Mouse (Mus musculus) kidney, embryonic 15.5 days (tissue): ENCODE results near the gene Il27ra. TPM values are rescaled to one million over a fixed set of nuclear protein-coding genes. Genes with fewer than 3 reads are reported as not detected.
"Not testable (repeated sequence)": the region's sequence is repeated elsewhere in the genome, so short reads cannot be mapped to it uniquely, and the experiment has no call there.

Experiments
- ATAC-seq: fragments of 200-750 bp; cut with Nextera tagmentation; replicated peaks from 2 replicates; pipeline ENCODE4 v1.8.0; 2017; ENCODE audit warnings: moderate TSS enrichment; ENCODE audit not compliant: low FRiP score
- H3K27ac ChIP-seq: fragments of 300-500 bp; sonication (generic); 2 replicates; pipeline ENCODE4 v1.5.1; 2015; ENCODE audit warnings: mild to moderate bottlenecking, inconsistent platforms
- H3K27me3 ChIP-seq: fragments of 300-500 bp; sonication (generic); 2 replicates; pipeline ENCODE4 v1.6.1; 2015; ENCODE audit warnings: inconsistent platforms
- H3K36me3 ChIP-seq: fragments of 300-500 bp; sonication (generic); 2 replicates; pipeline ENCODE4 v1.6.1; 2015; ENCODE audit warnings: inconsistent platforms
- H3K4me1 ChIP-seq: fragments of 300-500 bp; sonication (generic); 2 replicates; pipeline ENCODE4 v1.6.1; 2015; ENCODE audit warnings: inconsistent platforms
- H3K4me2 ChIP-seq: fragments of 300-500 bp; sonication (generic); 2 replicates; pipeline ENCODE4 v1.6.1; 2015; ENCODE audit warnings: moderate library complexity, mild to moderate bottlenecking, inconsistent platforms
- H3K4me3 ChIP-seq: fragments of 300-500 bp; sonication (generic); replicated peaks from 2 replicates; pipeline ENCODE4 v1.5.1; 2015; ENCODE audit warnings: mild to moderate bottlenecking, inconsistent platforms
- H3K9ac ChIP-seq: fragments of 300-500 bp; sonication (generic); 2 replicates; pipeline ENCODE4 v1.6.1; 2015; ENCODE audit warnings: mild to moderate bottlenecking, inconsistent platforms
- H3K9me3 ChIP-seq: fragments of 300-500 bp; sonication (generic); replicated peaks from 2 replicates; pipeline ENCODE4 v1.6.1; 2016; ENCODE audit warnings: inconsistent platforms
- WGBS: fragments of 180-500 bp; shearing (Covaris S2); methylation state at CpG from one replicate; pipeline ENCODE4 v1.1.7; 2015; ENCODE audit warnings: mixed read lengths; 5-methylcytosine and 5-hydroxymethylcytosine counted together
- polyA plus RNA-seq: library from polyadenylated mRNA; unstranded; fragments of >200 nt; fragmentation: Nextera tagmentation; extraction: Ambion mirVana; gene quantifications from 2 replicates; pipeline ENCODE4 v1.2.1, GENCODE M21; 2015

Il27ra gene
- polyA plus RNA-seq, 1 experiment from 2014 or later, result 3.2 TPM

DNA sequence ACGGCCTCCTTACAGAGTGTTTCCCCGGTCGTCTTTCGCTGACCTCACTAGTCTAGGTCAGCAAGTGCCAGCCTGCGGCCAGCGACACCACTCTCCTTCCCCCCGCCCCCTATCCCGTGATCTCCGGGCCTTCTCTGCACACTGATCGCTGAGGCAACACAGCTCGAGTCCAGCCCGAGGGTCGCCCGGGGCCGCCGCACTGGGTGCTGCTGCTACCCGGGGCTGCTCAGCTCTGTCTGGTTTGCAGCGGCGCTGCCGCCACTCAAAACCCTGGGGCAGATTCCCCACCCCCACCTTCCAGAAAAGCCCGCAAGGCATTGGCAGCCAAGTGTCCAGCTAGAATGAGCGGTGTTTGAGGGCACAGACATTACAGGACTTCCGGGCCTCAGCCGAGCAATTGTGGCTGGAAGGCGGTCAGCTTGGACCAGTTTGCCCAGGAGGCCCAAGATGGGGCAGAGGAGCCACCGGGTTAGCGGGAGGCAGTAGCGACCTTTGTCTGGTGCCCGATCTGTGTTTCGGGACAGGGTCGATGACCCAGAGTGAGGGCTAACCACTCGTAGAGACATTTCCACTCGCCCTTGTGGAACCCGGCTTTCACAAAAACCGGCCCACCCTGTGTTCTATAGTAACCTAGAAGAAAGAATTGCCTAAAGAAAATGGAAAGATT, 29.8 kb downstream of the Il27ra start:
- WGBS, result 6% methylated on average over 35 of the region's 35 CpGs
- H3K27ac ChIP-seq, result peak overlapping the region; percentile 15; the same call in 1 of the 2 replicates
- ATAC-seq, result peak; percentile 44; the same call in 1 of the 2 replicates

DNA sequence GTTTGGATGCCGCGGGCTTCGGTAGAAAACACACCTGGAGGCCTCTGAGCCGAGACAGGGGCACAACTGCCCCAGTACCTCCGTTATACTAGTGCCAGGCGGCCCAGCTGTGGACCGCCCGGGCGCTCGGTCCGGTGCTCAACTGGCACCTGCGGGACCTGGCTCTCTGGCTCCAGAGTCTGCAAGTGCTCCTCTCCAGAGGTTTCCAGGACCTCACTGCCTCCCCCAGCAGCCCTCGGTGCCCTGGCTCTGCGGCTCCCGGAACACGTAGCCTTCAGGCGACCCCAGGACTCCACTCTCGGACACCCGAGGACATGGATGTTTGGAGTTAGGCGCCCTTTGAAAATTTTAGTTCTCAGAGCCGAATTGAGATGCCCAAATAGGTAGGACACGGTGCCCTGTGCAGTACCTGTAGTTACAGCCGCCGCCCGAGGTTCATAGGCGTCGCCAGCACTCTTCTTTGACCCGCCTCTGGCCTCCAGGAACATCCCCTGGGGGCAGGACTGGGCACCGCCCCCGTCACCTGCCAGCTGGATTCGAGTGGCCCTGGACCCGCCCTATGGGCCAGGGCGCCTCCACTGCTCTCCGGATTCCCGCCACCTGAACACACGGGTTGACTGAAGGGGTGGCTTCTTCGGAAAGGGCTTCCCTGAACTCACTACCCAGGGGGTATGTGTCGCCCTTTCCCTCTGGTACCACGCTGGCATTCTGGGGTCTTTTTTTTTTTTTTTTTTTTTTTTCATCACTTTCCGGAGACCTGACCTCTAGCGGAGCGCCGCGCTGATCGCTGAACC, 30.5 kb downstream of the Il27ra start, which contains the start of gene 2210011C24Rik:
2210011C24Rik (minus strand) TSS at position 467 of the 794 bp plus-strand sequence.
- H3K4me3 ChIP-seq, result peak within 1 kb of the TSS; percentile 54
- peak within 1 kb of the TSS; percentile 15; the same call in 1 of the 2 replicates for H3K27ac ChIP-seq
- ATAC-seq, result peak; percentile 44
- peaks cover 32% of the 10 kb centered on the region for H3K4me1 ChIP-seq
- H3K4me2 ChIP-seq, result peak within 1 kb of the TSS; percentile 95
- no peaks in the 10 kb centered on the region for H3K9me3 ChIP-seq
- H3K27me3 ChIP-seq, result peaks cover 36% of the 10 kb centered on the region
- H3K36me3 ChIP-seq, result no peaks in the 10 kb centered on the region
- under 1% methylated on average over 45 of the region's 45 CpGs for WGBS
- peak within 1 kb of the TSS; percentile 51 for H3K9ac ChIP-seq

More for the DNA sequence above, 29.8 kb downstream of the Il27ra start:
- Histone ChIP-seq H3K9me3 (no peaks in the 10 kb centered on the region), H3K4me2 (peak overlapping the region; percentile 95), H3K27me3 (peaks cover 36% of the 10 kb centered on the region), H3K4me1 (peaks cover 32% of the 10 kb centered on the region), H3K36me3 (no peaks in the 10 kb centered on the region), H3K4me3 (peak overlapping the region; percentile 54), H3K9ac (peak overlapping the region; percentile 31; the same call in 1 of the 2 replicates)

- Histone ChIP-seq H3K27me3 (peaks cover 36% of the 10 kb centered on the region), H3K36me3 (no peaks in the 10 kb centered on the region), H3K4me2 (peak overlapping the region; percentile 95), H3K9me3 (no peaks in the 10 kb centered on the region), H3K4me1 (peaks cover 32% of the 10 kb centered on the region), H3K9ac (peak overlapping the region; percentile 51; the same call in 1 of the 2 replicates), H3K4me3 (peak overlapping the region; percentile 54), H3K27ac (no peak overlapping the region)
- 1% methylated on average over 83 of the region's 83 CpGs for WGBS
- peak; percentile 41; the same call in 1 of the 2 replicates for ATAC-seq
These were observed 31.5 kb downstream of the Il27ra start for GRCm38 (mm10) chr8:84010625-84011611.

- Histone ChIP-seq H3K4me2 (peak overlapping the region; percentile 95), H3K27me3 (peaks cover 36% of the 10 kb centered on the region), H3K4me3 (no peak overlapping the region), H3K9ac (no peak overlapping the region), H3K9me3 (no peaks in the 10 kb centered on the region), H3K4me1 (peaks cover 35% of the 10 kb centered on the region), H3K27ac (no peak overlapping the region), H3K36me3 (no peaks in the 10 kb centered on the region)
- peak; percentile 7 for ATAC-seq
- WGBS, result 1% methylated on average over 11 of the region's 11 CpGs
These were observed 32.5 kb downstream of the Il27ra start for GRCm38 (mm10) chr8:84009876-84010275.

DNA sequence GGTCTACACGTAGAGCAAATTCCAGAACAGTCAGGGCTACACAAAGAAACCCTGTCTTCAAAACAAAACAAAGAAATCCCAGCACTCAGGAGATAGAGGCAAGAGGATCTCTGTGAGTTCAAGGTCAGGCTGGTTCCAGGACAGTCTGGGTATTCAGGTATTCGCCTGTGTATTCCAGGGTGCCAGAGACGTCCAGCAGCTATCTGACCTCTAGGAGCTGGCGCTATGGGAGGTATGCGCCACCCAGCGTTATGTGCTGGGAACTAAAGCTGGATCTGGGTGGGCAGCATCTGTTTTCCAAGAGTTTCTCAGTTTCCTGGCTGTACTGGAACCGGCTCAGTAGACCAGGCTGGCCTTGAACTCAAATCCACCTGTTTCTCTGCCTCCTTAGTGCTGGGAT, 34.0 kb downstream of the Il27ra start:
- Histone ChIP-seq H3K4me1 (peaks cover 47% of the 10 kb centered on the region), H3K9ac (no peak overlapping the region), H3K4me3 (no peak overlapping the region), H3K27ac (no peak overlapping the region), H3K4me2 (no peak overlapping the region), H3K27me3 (peaks cover 34% of the 10 kb centered on the region), H3K9me3 (no peaks in the 10 kb centered on the region), H3K36me3 (no peaks in the 10 kb centered on the region)
- 32% methylated on average over 7 of the region's 7 CpGs for WGBS
- ATAC-seq, result no peak

- Histone ChIP-seq H3K27me3 (peaks cover 11% of the 10 kb centered on the region), H3K36me3 (peaks cover 20% of the 10 kb centered on the region), H3K27ac (peak overlapping the region; percentile 88; the same call in 1 of the 2 replicates), H3K4me1 (peaks cover 41% of the 10 kb centered on the region)
- H3K4me3 ChIP-seq, ATAC-seq, H3K4me2 ChIP-seq, H3K9ac ChIP-seq, H3K9me3 ChIP-seq: not testable (repeated sequence)
- WGBS, result 90% methylated on average over 7 of the region's 7 CpGs
These were observed 36.9 kb downstream of the Il27ra start for GRCm38 (mm10) chr8:84005502-84005901.

DNA sequence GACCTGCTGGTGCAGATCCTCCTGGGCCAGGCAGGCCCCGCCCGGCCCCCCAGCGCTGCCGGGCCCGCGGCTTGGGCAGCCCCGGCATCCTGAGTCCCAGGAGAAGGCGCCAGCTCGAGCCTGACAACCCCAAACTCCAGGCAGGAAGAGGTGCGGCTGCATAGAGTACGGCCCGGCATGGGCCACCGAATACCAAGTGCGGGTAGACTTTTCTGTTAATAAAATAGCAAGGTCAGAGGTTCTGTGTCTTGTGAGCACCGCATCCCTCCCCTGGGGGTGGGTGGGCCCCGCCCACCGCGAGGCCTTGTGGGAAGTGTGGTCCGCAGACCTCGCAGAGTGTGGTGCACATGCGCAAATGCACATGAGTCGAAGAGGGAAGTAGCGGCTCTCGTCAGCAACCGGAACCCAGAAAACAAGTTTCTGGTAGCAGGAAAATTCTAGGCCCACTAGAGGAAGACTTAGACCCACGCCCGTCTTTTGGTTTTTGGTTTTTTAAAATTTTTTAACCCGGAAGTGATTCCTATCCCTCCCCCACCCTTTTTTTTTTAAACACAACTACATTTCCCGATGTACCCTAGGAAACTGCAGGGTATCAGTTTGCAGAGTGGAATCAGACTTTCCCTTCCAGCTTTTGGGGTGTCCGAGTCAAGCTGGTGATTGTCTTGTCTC, 37.7 kb downstream of the Il27ra start:
- peak; percentile 79 for ATAC-seq
- H3K4me3 ChIP-seq, result peak overlapping the region; percentile 59
- under 1% methylated on average over 30 of the region's 30 CpGs for WGBS

GRCm38 (mm10) chr8:84003612-84004246, 38.7 kb downstream of the Il27ra start:
- ATAC-seq, result no peak
- Histone ChIP-seq H3K27ac (peak overlapping the region; percentile 88), H3K4me1 (peaks cover 46% of the 10 kb centered on the region), H3K9me3 (no peaks in the 10 kb centered on the region), H3K4me2 (peak overlapping the region; percentile 93), H3K27me3 (peaks cover 6% of the 10 kb centered on the region; the same call in 1 of the 2 replicates), H3K9ac (peak overlapping the region; percentile 63), H3K36me3 (peaks cover 36% of the 10 kb centered on the region), H3K4me3 (peak overlapping the region; percentile 59)
- WGBS, result 67% methylated on average over 6 of the region's 6 CpGs

More for the DNA sequence above, 37.7 kb downstream of the Il27ra start:
- Histone ChIP-seq H3K36me3 (peaks cover 29% of the 10 kb centered on the region), H3K9ac (peak overlapping the region; percentile 63), H3K9me3 (no peaks in the 10 kb centered on the region), H3K27me3 (peaks cover 6% of the 10 kb centered on the region; the same call in 1 of the 2 replicates), H3K4me1 (peaks cover 38% of the 10 kb centered on the region), H3K27ac (peak overlapping the region; percentile 88), H3K4me2 (peak overlapping the region; percentile 93)

- no peaks in the 10 kb centered on the region for H3K9me3 ChIP-seq
- H3K27ac ChIP-seq, result no peak overlapping the region
- whole genome bisulfite sequencing, result 60% methylated on average over 12 of the region's 12 CpGs
- no peak overlapping the region for H3K4me2 ChIP-seq
- no peak overlapping the region for H3K9ac ChIP-seq
- H3K4me1 ChIP-seq, result peaks cover 47% of the 10 kb centered on the region
- peaks cover 6% of the 10 kb centered on the region; the same call in 1 of the 2 replicates for H3K27me3 ChIP-seq
- no peak overlapping the region for H3K4me3 ChIP-seq
- peaks cover 36% of the 10 kb centered on the region for H3K36me3 ChIP-seq
- no peak for ATAC-seq
These were observed 39.3 kb downstream of the Il27ra start for GRCm38 (mm10) chr8:84002957-84003611.
